Mouse (Mus musculus) intestine, embryonic 15.5 days (tissue): ENCODE measurements around the gene Hist1h4k. TPM values are rescaled to one million over a fixed set of nuclear protein-coding genes. Genes with fewer than 3 reads are reported as not detected.
"Not testable (repeated sequence)": the region's sequence is repeated elsewhere in the genome, so short reads cannot be mapped to it uniquely, and the experiment has no call there.

Experiments
- ATAC-seq: fragments of 200-750 bp; cut with Nextera tagmentation; 2 replicates; pipeline ENCODE4 v1.8.0; 2017; ENCODE audit warnings: moderate TSS enrichment, moderate library complexity
- H3K27ac ChIP-seq: fragments of 300-500 bp; sonication (generic); 2 replicates; pipeline ENCODE4 v1.5.1; 2015; ENCODE audit warnings: mild to moderate bottlenecking, inconsistent platforms
- H3K27me3 ChIP-seq: fragments of 300-500 bp; sonication (generic); replicated peaks from 2 replicates; pipeline ENCODE4 v1.6.1; 2015; ENCODE audit warnings: inconsistent platforms
- H3K36me3 ChIP-seq: fragments of 300-500 bp; sonication (generic); 2 replicates; pipeline ENCODE4 v1.6.1; 2015; ENCODE audit warnings: inconsistent platforms
- H3K4me1 ChIP-seq: fragments of 300-500 bp; sonication (generic); replicated peaks from 2 replicates; pipeline ENCODE4 v1.6.1; 2015; ENCODE audit warnings: inconsistent platforms
- H3K4me2 ChIP-seq: fragments of 300-500 bp; sonication (generic); replicated peaks from 2 replicates; pipeline ENCODE4 v1.6.1; 2015; ENCODE audit warnings: mild to moderate bottlenecking, inconsistent platforms
- H3K4me3 ChIP-seq: fragments of 300-500 bp; sonication (generic); replicated peaks from 2 replicates; pipeline ENCODE4 v1.5.1; 2015; ENCODE audit warnings: inconsistent platforms
- H3K9ac ChIP-seq: fragments of 300-500 bp; sonication (generic); 2 replicates; pipeline ENCODE4 v1.6.1; 2015; ENCODE audit warnings: inconsistent platforms
- H3K9me3 ChIP-seq: fragments of 300-500 bp; sonication (generic); 2 replicates; pipeline ENCODE4 v1.6.1; 2016; ENCODE audit warnings: inconsistent platforms
- WGBS: fragments of 180-500 bp; shearing (Covaris S2); methylation state at CpG from one replicate; pipeline ENCODE4 v1.1.7; 2015; 5-methylcytosine and 5-hydroxymethylcytosine counted together
- polyA plus RNA-seq: library from polyadenylated mRNA; unstranded; fragments of >200 nt; fragmentation: Nextera tagmentation; extraction: Ambion mirVana; gene quantifications from 2 replicates; pipeline ENCODE4 v1.2.1, GENCODE M21; 2015

The Hist1h4k gene
- 1.7 and 2.8 TPM in 2 replicates for polyA plus RNA-seq

DNA sequence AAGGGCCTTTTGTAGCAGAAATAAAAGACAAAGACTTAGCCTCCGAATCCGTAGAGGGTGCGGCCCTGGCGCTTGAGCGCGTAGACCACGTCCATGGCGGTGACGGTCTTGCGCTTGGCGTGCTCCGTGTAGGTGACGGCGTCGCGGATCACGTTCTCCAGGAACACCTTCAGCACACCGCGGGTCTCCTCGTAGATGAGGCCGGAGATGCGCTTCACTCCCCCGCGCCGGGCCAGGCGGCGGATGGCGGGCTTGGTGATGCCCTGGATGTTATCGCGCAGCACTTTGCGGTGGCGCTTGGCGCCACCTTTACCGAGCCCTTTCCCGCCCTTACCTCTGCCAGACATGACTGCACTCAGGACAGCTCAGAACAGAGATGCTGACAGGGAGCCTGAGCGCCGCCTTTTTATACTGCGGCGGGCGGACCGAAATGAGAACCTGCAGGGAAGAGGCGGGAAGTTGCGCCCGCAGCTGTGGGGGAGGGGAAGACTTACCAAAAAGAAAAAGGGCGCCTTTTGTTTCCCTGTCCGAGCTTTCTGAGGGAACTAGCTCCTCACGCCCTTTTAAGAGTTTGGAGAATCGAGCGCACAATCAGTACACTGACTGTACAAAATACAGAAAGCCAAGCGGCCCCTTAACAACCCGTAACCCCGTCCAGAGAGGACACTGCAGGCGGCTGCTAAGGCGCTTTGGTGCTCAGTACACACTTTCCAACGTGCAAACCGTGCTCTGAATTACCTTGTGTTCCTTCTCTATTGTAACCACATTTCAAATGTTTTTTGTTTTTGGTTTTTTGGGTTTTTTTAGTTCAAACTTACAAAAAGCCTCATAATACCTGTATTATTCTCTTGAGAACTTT, at the start of gene Hist1h4k:
Gene Hist1h4k, minus strand, starts transcription at position 347 of the 859 bp plus-strand sequence.
- Histone ChIP-seq H3K4me2 (peak within 1 kb of the TSS; percentile 62), H3K4me3 (peak within 1 kb of the TSS; percentile 44), H3K9ac (peak within 1 kb of the TSS; percentile 53), H3K27ac (peak within 1 kb of the TSS; percentile 94)
- not testable (repeated sequence) for H3K27me3 ChIP-seq, H3K36me3 ChIP-seq, H3K9me3 ChIP-seq, H3K4me1 ChIP-seq
- under 1% methylated on average over 51 of the region's 56 CpGs for WGBS
- peak; percentile 84 for ATAC-seq

DNA sequence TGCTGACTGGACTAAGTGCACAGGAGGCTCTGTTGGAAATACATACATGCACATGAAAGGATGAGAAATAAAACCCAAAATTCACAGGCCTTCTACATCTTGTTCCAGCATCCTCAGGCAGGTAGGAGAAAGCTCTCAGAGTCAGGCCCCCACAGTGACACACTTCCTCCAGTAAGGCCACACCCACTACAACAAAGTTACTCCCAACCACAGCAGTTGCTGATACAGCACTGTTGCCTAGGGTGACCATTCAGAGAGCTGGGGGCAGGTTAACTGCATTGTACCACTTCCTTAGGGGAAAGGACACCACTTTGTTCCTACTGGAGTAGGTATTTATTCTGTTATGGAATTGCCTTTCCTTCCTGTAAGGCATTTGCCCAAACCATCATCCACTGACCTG, 46.9 kb upstream of the Hist1h4k start:
- H3K9me3 ChIP-seq, H3K4me3 ChIP-seq, H3K4me1 ChIP-seq, H3K36me3 ChIP-seq, H3K27me3 ChIP-seq, H3K27ac ChIP-seq, H3K9ac ChIP-seq, ATAC-seq, H3K4me2 ChIP-seq: not testable (repeated sequence)

DNA sequence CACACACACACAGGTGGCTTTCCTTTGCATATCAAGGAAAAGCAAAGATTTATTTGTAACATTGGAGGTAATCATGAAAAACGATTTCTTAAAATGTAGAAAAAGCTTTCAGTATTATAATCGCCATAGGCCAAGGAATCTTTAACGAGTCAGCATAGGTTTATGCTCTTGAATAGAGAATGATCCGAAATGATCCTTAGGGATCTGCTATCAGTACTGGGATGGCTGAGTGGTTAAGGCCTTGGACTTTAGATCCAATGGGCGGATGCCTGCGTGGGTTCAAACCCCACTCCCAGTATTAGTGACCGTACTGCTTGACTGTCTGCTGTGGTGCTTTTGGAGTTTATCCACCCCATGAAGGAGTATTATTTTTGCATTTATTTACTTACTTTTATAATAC, 45.3 kb upstream of the Hist1h4k start:
- H3K4me2 ChIP-seq: no peak overlapping the region
- no peaks in the 10 kb centered on the region for H3K9me3 ChIP-seq
- WGBS: 92% methylated on average over 7 of the region's 7 CpGs
- 0 out of 2 replicates have a peak, but pooled peaks cover 2% of the 10 kb centered on the region for H3K4me1 ChIP-seq
- no peaks in the 10 kb centered on the region for H3K27me3 ChIP-seq
- no peak overlapping the region for H3K4me3 ChIP-seq
- ATAC-seq: no peak
- no peak overlapping the region for H3K27ac ChIP-seq
- no peak overlapping the region for H3K9ac ChIP-seq
- H3K36me3 ChIP-seq: no peaks in the 10 kb centered on the region

DNA sequence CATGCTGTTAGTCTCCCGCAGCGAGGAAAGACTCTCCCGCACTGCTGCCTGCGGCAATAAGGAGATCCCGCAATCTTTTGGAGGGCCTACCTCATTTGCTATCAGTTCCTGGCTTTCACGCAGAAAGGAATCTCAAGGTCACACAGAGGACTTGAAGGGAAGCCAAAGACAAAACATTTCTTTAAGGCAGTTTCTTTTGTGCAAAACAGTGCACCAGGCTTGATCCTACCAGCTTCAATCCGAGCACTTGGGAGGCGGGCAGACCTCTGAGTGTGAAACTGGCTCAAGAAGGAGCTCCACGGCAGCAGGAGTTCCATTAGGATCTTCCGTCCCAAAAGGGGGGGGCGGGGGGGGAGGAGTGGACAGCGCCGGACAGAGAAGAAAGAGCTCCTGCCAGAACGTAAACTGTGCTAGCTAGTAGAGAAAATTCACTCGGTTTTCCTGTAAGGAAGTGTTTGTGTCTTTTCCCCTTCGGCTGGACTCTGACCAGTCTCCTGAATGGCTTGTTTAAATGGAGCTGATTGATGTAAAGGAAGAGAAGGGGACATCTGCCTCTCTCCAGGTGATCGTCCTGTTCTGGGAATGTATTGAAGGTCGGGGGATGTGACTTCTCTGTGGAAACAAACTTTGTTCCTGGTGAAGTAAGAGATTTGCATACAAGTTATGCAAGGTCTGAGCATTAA, 40.4 kb upstream of the Hist1h4k start:
- Histone ChIP-seq H3K9me3 (no peaks in the 10 kb centered on the region), H3K27me3 (no peaks in the 10 kb centered on the region), H3K4me1 (peaks cover 8% of the 10 kb centered on the region; the same call in 1 of the 2 replicates), H3K9ac (peak overlapping the region; percentile 36), H3K27ac (0 out of 2 replicates have a peak overlapping the region, but pooled peaks have one; percentile 22), H3K4me2 (peak overlapping the region; percentile 54), H3K36me3 (no peaks in the 10 kb centered on the region), H3K4me3 (peak overlapping the region; percentile 15; the same call in 1 of the 2 replicates)
- WGBS: 12% methylated on average over 18 of the region's 18 CpGs
- no peak for ATAC-seq

DNA sequence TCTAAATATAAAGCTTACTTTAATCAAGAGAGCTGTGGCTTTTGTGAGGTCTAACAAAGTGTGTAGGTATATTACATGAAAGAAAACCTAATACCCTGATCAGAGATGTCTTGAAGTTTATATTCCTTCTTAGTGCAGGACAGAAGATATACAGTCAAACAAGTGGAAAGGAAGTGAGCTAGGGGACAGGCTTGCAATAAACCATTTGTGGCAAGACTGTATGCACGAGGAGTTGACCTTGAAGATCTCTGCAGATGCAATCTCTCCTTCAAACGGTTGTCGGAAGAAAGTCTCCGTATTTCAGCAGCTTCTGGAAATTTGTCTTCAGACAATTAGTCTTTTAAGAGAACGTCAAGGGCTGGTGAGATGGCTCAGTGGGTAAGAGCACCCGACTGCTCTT, 39.6 kb upstream of the Hist1h4k start:
- H3K4me1 ChIP-seq: peaks cover 12% of the 10 kb centered on the region; the same call in 1 of the 2 replicates
- H3K27me3 ChIP-seq: no peaks in the 10 kb centered on the region
- H3K9me3 ChIP-seq: no peaks in the 10 kb centered on the region
- H3K4me2 ChIP-seq: no peak overlapping the region
- no peaks in the 10 kb centered on the region for H3K36me3 ChIP-seq
- no peak overlapping the region for H3K9ac ChIP-seq
- H3K4me3 ChIP-seq: no peak overlapping the region
- no peak for ATAC-seq
- WGBS: 46% methylated on average over 6 of the region's 6 CpGs
- H3K27ac ChIP-seq: no peak overlapping the region

DNA sequence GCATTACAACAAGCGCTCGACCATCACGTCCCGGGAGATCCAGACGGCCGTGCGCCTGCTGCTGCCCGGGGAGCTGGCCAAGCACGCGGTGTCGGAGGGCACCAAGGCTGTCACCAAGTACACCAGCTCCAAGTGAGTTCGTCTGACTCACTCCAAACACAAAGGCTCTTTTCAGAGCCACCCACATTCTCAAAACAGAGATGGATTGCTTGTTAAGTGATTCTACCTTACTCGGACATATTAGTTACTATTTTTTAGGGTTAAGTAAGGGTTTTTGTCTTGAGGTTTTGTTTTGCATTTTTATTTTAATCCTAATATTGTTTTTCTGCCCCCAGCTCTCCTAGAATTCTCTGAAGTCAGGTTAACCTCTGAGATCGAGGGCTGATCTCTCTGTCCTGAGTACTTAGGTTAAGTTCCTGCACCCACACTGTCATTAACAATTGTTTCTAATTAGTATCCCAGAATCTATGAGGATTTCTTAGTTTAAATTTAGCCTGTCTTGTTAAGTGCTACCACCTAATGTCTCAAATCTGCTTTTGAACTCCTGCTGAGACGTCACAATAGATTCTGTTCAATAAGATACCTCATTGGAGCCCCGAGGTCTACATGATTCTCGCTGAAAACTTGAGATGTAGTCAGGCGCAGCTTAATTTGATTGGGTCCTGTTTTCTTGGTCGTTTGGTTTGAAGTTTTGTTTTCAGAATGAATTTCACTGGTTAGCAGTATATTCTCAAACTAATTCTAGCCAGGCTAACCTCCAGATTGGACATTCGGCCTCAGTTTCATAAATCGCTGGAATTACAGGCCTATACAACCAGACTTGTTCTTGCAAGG, 37.7 kb upstream of the Hist1h4k start:
- Histone ChIP-seq H3K27ac (peak overlapping the region; percentile 56; the same call in 1 of the 2 replicates), H3K27me3 (no peaks in the 10 kb centered on the region), H3K9me3 (no peaks in the 10 kb centered on the region), H3K4me2 (peak overlapping the region; percentile 60), H3K9ac (peak overlapping the region; percentile 32; the same call in 1 of the 2 replicates), H3K4me3 (no peak overlapping the region), H3K36me3 (no peaks in the 10 kb centered on the region), H3K4me1 (peaks cover 19% of the 10 kb centered on the region)
- ATAC-seq: peak; percentile 7; the same call in 1 of the 2 replicates
- 26% methylated on average over 15 of the region's 21 CpGs for WGBS

DNA sequence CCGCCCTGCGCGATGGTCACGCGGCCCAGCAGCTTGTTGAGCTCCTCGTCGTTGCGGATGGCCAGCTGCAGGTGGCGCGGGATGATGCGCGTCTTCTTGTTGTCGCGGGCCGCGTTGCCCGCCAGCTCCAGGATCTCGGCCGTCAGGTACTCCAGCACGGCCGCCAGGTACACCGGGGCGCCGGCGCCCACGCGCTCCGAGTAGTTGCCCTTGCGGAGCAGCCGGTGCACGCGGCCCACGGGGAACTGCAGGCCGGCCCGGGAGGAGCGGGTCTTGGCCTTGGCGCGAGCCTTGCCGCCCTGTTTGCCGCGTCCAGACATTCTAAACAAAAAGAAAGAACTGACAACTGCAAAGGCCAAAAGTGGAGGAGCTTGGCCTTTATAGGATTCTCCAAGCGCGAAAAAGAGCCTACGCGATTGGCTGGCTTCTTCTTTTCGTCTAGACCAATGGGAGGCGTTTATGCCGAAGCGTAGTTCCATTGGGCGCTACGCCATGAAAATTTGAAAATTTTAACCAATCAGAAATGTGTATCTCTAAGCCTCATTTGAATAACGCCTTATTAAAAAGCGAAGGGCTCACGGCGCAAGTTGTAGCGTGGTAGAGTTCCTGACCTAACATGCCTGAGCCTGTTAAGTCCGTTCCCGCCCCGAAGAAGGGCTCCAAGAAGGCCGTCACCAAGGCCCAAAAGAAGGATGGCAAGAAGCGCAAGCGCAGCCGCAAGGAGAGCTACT, 36.8 kb upstream of the Hist1h4k start, which contains the start of the genes Hist1h2an and Hist1h2bp:
Gene Hist1h2an, minus strand, starts transcription at position 320 of the 731 bp plus-strand sequence.
Gene Hist1h2bp, plus strand, starts transcription at position 563 of the 731 bp plus-strand sequence.
- Histone ChIP-seq H3K4me1 (peaks cover 23% of the 10 kb centered on the region), H3K4me2 (peak within 1 kb of the TSS; percentile 60), H3K9ac (peak within 1 kb of the TSS; percentile 41), H3K27ac (peak within 1 kb of the TSS; percentile 84), H3K4me3 (peak within 1 kb of the TSS; percentile 34)
- not testable (repeated sequence) for H3K36me3 ChIP-seq, H3K27me3 ChIP-seq, H3K9me3 ChIP-seq
- peak; percentile 94 for ATAC-seq
- WGBS: under 1% methylated on average over 40 of the region's 63 CpGs

DNA sequence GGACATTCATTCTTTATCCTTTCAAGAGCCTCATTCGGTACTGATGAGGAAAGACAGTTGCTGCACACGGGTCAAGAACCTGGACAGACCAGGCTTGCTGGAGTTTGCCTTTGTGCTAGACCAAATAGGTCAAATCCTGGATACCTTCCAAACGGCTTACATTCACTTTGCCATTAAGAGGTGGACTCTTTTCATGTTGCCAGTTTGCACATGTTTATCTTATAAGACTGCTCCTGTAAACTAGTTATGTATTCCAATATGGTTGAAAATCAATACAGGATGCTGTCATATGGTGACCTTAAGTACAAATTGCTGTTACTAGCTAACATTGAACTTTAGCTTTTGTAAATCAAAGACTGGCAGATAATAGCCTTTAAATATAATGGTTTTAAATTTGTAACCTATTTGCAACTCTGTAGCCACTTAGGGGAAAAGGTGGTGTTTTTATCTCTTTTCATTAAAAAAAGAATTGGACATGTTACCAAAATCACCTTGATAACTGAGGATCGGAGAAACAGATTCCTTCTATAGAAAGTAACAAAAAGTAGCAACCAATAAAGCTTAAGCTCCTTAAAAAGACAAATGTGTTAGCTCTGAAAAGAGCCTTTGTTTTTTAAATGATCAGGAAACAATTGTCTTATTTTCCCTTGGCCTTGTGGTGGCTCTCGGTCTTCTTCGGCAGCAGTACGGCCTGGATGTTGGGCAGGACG, 36.0 kb upstream of the Hist1h4k start:
- H3K27me3 ChIP-seq: no peaks in the 10 kb centered on the region
- H3K27ac ChIP-seq: peak overlapping the region; percentile 84
- peak overlapping the region; percentile 60 for H3K4me2 ChIP-seq
- peaks cover 23% of the 10 kb centered on the region for H3K4me1 ChIP-seq
- no peak for ATAC-seq
- peak overlapping the region; percentile 34 for H3K4me3 ChIP-seq
- H3K9me3 ChIP-seq: no peaks in the 10 kb centered on the region
- 8% methylated on average over 8 of the region's 8 CpGs for WGBS
- H3K9ac ChIP-seq: peak overlapping the region; percentile 41
- no peaks in the 10 kb centered on the region for H3K36me3 ChIP-seq

DNA sequence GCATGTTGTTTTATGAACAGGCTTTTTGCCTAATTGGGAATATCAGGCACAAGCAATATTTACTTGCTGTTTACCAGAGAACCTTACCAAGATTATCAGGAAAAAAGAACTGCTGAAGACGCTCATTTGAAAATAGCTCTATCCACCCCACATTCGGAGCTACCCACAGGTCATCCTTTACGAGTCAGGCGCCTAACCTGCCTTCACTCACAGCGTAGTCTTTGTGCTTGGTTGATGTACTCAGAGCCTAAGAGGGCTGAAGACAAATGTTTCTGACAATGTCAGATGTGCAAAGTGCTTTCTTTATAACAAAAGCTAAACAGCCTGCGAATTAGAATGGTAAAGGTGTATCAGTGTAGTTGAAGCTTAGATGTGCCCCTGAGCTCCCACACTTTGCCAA, 34.0 kb upstream of the Hist1h4k start:
- Histone ChIP-seq H3K27me3 (no peaks in the 10 kb centered on the region), H3K4me1 (peaks cover 19% of the 10 kb centered on the region), H3K9me3 (no peaks in the 10 kb centered on the region), H3K36me3 (no peaks in the 10 kb centered on the region), H3K9ac (peak overlapping the region; percentile 37; the same call in 1 of the 2 replicates), H3K4me3 (peak overlapping the region; percentile 39; the same call in 1 of the 2 replicates), H3K4me2 (peak overlapping the region; percentile 62), H3K27ac (peak overlapping the region; percentile 86)
- no peak for ATAC-seq
- 38% methylated on average over 6 of the region's 6 CpGs for WGBS

DNA sequence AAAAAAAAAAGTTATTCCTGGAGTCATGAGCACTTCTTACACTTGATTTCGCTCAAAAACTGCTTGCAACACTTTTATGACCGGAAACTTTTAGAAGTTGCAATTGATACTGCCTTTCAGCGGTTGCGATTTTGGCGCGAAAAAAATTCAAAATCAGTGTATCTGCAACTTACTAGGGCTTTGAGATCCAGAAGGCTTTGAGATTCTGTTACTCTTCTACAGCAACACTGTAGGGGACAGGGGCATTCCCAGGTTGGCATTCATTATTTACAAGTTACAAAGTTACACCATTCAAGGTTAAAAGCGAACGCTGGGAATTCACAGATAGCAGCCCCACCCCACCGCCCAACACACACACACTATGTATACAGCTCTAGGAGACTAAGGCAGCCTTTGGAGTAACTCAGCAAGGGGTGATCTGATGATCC, 33.4 kb upstream of the Hist1h4k start:
- ATAC-seq: no peak
- no peaks in the 10 kb centered on the region for H3K9me3 ChIP-seq
- peaks cover 19% of the 10 kb centered on the region for H3K4me1 ChIP-seq
- H3K4me2 ChIP-seq: peak overlapping the region; percentile 62
- no peaks in the 10 kb centered on the region for H3K36me3 ChIP-seq
- peak overlapping the region; percentile 39 for H3K4me3 ChIP-seq
- peak overlapping the region; percentile 37; the same call in 1 of the 2 replicates for H3K9ac ChIP-seq
- peak overlapping the region; percentile 86 for H3K27ac ChIP-seq
- 2% methylated on average over 9 of the region's 9 CpGs for WGBS
- no peaks in the 10 kb centered on the region for H3K27me3 ChIP-seq

DNA sequence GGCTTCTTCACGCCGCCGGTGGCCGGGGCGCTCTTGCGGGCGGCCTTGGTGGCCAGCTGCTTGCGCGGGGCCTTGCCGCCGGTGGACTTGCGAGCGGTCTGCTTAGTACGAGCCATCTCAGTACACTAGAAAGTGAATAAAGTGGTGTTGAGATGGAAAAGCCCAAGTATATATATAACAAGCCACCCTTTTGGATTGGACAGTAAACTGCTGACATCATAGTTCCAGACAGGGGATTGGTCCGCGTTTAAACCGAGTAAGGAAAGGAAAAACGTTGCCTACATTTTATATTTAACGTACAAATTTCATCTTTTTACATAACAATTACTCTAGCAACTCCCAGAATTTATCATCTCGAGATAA, 32.9 kb upstream of the Hist1h4k start, which contains the start of gene Hist1h3i:
Gene Hist1h3i, minus strand, starts transcription at position 116 of the 363 bp plus-strand sequence.
- ATAC-seq: peak; percentile 63
- Histone ChIP-seq H3K4me2 (peak within 1 kb of the TSS; percentile 62), H3K27me3 (no peaks in the 10 kb centered on the region), H3K4me1 (peaks cover 19% of the 10 kb centered on the region), H3K9ac (peak within 1 kb of the TSS; percentile 47), H3K9me3 (no peaks in the 10 kb centered on the region), H3K4me3 (peak within 1 kb of the TSS; percentile 39), H3K27ac (peak within 1 kb of the TSS; percentile 86), H3K36me3 (no peaks in the 10 kb centered on the region)
- under 1% methylated on average over 18 of the region's 20 CpGs for WGBS
